Mouse (Mus musculus) liver, adult 2 months (tissue): ENCODE results near the gene Defb36. TPM values are rescaled to one million over a fixed set of nuclear protein-coding genes. Genes with fewer than 3 reads are reported as not detected.

ENCODE experiments used
- DNase-seq: peaks from one replicate; pipeline ENCODE4 v3.0.0-alpha.2; 2011; ENCODE audit warnings: low read depth, low spot score; ENCODE audit errors: extremely low read depth
- H3K27ac ChIP-seq: fragments of 200-500 bp; replicated peaks from 2 replicates; pipeline ENCODE4 v1.5.1; 2012; ENCODE audit warnings: low read depth, mild to moderate bottlenecking, control low read depth, inconsistent platforms, low read length; ENCODE audit not compliant: insufficient read depth
- H3K27me3 ChIP-seq: fragments of 200-500 bp; 2 replicates; pipeline ENCODE4 v1.6.1; 2012; ENCODE audit warnings: mild to moderate bottlenecking, moderate library complexity, low read length, inconsistent platforms; ENCODE audit not compliant: control insufficient read depth, insufficient read depth
- H3K36me3 ChIP-seq: fragments of 200-500 bp; 2 replicates; pipeline ENCODE4 v1.6.1; 2012; ENCODE audit warnings: low read length, inconsistent platforms; ENCODE audit not compliant: control insufficient read depth, insufficient read depth
- H3K4me1 ChIP-seq: fragments of 200-500 bp; 2 replicates; pipeline ENCODE4 v1.6.1; 2011; ENCODE audit warnings: low read length; ENCODE audit not compliant: control insufficient read depth, insufficient read depth
- H3K4me3 ChIP-seq: fragments of 200-500 bp; 2 replicates; pipeline ENCODE4 v1.5.1; 2011; ENCODE audit warnings: low read depth, mild to moderate bottlenecking, control low read depth, low read length, moderate library complexity; ENCODE audit not compliant: insufficient read depth
- H3K79me2 ChIP-seq: fragments of 200-500 bp; 2 replicates; pipeline ENCODE4 v1.6.1; 2012; ENCODE audit warnings: inconsistent platforms, mild to moderate bottlenecking, low read length, moderate library complexity; ENCODE audit not compliant: control insufficient read depth, insufficient read depth
- H3K9ac ChIP-seq: fragments of 200-500 bp; 2 replicates; pipeline ENCODE4 v1.6.1; 2012; ENCODE audit warnings: low read depth, mild to moderate bottlenecking, control low read depth, inconsistent platforms, low read length
- CTCF ChIP-seq: fragments of 200-500 bp; IDR thresholded peaks from 2 replicates; pipeline ENCODE4 v1.5.1; 2011; ENCODE audit warnings: low read depth, low read length, control low read depth
- POLR2A ChIP-seq: fragments of 200-500 bp; IDR thresholded peaks from 2 replicates; pipeline ENCODE4 v1.6.1; 2011; ENCODE audit warnings: low read length, control low read depth; ENCODE audit not compliant: insufficient read depth; ENCODE audit errors: extremely low read depth
- WGBS: fragments of 180-500 bp; shearing (Covaris S2); methylation state at CpG from one replicate; pipeline ENCODE4 v1.1.7; 2018; 5-methylcytosine and 5-hydroxymethylcytosine counted together
- polyA plus RNA-seq: library from polyadenylated mRNA; depleted of rRNA; stranded (reverse); fragments of >200 nt; gene quantifications from 2 replicates; pipeline ENCODE4 v1.2.3, GENCODE M21; 2012
- total RNA-seq: library from RNA; depleted of rRNA; stranded (reverse); fragments of >200 nt; gene quantifications from 2 replicates; pipeline ENCODE4 v1.2.3, GENCODE M21; 2014

Gene Defb36
- total and polyA plus RNA-seq, 2 experiments: not detected

DNA sequence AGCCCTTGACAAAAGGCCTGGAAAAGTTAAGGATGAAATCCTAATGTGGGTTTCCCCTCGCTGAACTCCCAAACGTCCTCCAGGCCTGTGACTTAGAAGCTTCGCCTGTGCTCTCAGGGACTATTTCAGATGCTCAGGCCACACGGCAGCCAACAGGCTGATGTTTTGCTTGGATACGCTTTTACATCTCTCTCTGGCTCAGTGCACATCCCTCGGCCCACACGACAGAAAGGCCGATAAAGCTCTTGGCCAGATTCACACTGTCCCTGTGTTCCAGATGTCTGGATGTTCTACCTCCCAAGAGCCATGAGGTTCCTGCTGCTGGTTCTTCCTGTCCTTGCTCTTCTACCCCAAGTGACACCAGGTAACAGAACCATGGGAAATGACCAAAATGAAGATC, 30.6 kb upstream of the Defb36 start:
- no peaks in the 10 kb centered on the region for H3K4me1 ChIP-seq
- H3K27ac ChIP-seq: no peak overlapping the region
- TF ChIP-seq POLR2A: no peak
- WGBS: 90% methylated on average over 8 of the region's 8 CpGs
- no peak for DNase-seq
- no peak overlapping the region for H3K4me3 ChIP-seq
- no peaks in the 10 kb centered on the region for H3K36me3 ChIP-seq
- H3K27me3 ChIP-seq: no peaks in the 10 kb centered on the region
- H3K79me2 ChIP-seq: no peaks in the 10 kb centered on the region
- no peak overlapping the region for H3K9ac ChIP-seq

DNA sequence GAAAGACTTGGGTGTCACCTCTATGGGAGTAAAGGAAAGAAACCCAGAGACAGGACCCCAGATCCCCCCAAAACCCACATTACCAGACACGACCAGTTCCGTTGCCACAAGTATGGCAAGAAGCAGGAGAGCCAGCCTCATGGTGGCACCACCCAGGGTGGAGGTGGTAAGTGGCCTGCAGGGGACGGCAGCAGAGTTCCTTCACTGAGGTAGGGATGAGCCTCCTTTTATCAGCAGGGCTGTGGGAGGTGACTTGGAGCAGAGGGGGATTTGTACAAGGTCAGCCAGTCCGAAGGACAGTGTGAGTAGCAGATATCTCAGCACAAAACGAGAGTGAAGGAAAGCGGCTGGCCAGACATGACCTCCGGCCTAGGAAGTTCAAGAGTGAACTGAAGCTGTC, 24.0 kb upstream of the Defb36 start, which contains the start of gene Defb19:
Defb19 (minus strand) TSS at position 206 of the 400 bp plus-strand sequence.
- no peak within 1 kb of the TSS for H3K9ac ChIP-seq
- no peak for TF ChIP-seq POLR2A
- no peak for TF ChIP-seq CTCF
- no peak for DNase-seq
- no peaks in the 10 kb centered on the region for H3K27me3 ChIP-seq
- H3K4me1 ChIP-seq: no peaks in the 10 kb centered on the region
- H3K79me2 ChIP-seq: no peaks in the 10 kb centered on the region
- no peaks in the 10 kb centered on the region for H3K36me3 ChIP-seq
- H3K27ac ChIP-seq: no peak within 1 kb of the TSS
- 79% methylated on average over 7 of the region's 7 CpGs for WGBS
- no peak within 1 kb of the TSS for H3K4me3 ChIP-seq

DNA sequence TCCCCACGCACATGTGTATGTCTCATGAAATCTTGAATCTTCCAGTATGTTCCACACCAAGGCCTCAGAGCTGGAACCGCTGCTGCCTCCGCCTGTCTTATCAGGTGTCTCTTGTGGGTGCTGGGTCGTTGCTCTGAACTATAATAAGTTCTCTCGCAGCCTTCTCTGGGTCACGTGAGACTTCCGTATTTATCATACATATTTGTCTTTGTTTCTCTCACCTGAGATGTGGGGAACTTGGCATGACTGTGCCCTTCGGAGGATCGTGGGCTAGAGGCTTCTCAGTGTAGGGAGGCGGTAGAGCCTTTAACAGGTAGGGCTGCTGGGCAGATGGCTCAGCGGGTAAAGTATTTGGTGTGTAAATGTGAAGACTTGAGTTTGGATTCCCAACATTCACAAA, 23.5 kb upstream of the Defb36 start:
- DNase-seq: no peak
- H3K4me1 ChIP-seq: no peaks in the 10 kb centered on the region
- H3K36me3 ChIP-seq: no peaks in the 10 kb centered on the region
- H3K27ac ChIP-seq: no peak overlapping the region
- H3K9ac ChIP-seq: no peak overlapping the region
- no peak overlapping the region for H3K4me3 ChIP-seq
- H3K27me3 ChIP-seq: no peaks in the 10 kb centered on the region
- WGBS: 86% methylated on average over 11 of the region's 11 CpGs
- no peaks in the 10 kb centered on the region for H3K79me2 ChIP-seq
- TF ChIP-seq POLR2A (no peak), CTCF (no peak)

DNA sequence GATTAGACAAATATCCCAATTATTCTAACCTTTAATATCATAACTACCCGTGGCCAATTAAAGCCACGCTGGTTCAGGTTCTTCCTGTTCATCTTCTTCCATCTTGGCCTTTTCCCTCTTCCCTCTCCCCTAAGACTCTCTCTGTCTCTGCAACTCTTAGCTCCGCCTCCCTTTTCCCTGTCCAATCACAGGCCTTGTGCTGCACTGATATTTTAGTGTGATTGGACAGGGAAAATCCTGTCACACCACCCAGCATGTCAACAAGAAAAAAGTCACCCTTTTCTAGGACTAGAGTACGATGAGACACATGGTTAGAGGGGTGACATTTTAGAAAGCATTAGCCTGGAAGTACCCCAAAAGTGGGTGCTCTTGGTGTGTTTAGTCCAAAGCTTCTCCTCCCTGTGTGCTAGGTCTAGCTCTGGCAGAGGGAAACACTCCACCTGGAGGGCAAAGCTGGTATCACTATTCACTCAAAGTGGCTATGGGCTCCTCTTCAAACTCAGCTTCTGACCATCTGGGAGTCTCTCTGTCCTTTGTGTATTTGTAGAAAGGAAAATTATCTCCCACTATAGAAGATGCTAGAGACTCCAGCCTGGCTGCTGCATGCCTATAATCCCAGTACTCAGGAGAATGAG, 17.1 kb upstream of the Defb36 start:
- Histone ChIP-seq H3K4me1 (no peaks in the 10 kb centered on the region), H3K27me3 (no peaks in the 10 kb centered on the region), H3K4me3 (no peak overlapping the region), H3K27ac (no peak overlapping the region), H3K9ac (no peak overlapping the region), H3K36me3 (no peaks in the 10 kb centered on the region), H3K79me2 (no peaks in the 10 kb centered on the region)
- 78% methylated on average over 4 of the region's 4 CpGs for WGBS
- TF ChIP-seq CTCF: peak; percentile 50
- no peak for TF ChIP-seq POLR2A
- peak; percentile 5 for DNase-seq

DNA sequence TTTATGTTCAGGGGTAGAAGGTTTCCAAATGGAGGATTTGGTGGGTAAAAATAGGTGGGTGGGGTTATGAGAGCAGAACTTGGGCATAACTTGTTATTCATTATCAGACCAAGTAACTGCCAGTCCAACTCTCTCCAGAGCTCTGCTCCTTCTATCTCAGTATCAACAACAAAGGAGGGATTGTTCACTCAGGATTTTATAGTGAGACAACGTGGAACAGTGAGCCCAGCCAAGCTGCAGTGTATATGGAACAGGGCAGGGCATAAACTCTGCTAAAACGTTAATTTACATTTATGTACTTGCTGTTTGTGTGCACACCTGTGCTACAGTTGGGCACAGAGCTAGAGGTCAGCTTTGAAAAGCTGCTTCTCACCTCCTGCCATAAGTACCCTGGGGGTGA, 15.7 kb upstream of the Defb36 start:
- Histone ChIP-seq H3K27ac (no peak overlapping the region), H3K36me3 (no peaks in the 10 kb centered on the region), H3K4me1 (no peaks in the 10 kb centered on the region), H3K4me3 (no peak overlapping the region), H3K79me2 (no peaks in the 10 kb centered on the region), H3K9ac (no peak overlapping the region), H3K27me3 (no peaks in the 10 kb centered on the region)
- no peak for DNase-seq
- TF ChIP-seq CTCF (no peak), POLR2A (no peak)
- WGBS: 55% methylated on average over 2 of the region's 2 CpGs

DNA sequence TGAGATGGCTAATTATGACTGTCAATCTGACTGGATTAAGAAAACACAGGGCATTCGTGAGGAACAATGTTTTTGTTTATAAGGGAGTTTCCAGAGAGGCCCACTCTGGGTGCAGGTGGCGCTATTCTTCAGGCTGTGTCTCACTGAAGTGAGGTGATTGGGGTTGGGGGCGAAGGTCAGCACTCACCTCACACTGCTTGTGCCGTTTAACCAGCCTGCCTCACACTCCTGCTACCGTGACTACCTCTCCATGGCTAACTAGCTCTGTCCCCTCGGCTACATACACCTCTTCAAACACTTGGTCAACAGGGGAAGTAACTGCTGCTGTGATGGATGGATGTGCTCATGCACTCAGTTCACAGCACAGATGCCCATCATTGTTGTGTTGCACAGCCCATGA, 15.1 kb upstream of the Defb36 start:
- Histone ChIP-seq H3K79me2 (no peaks in the 10 kb centered on the region), H3K9ac (no peak overlapping the region), H3K36me3 (no peaks in the 10 kb centered on the region), H3K4me3 (no peak overlapping the region), H3K27me3 (no peaks in the 10 kb centered on the region), H3K27ac (no peak overlapping the region), H3K4me1 (no peaks in the 10 kb centered on the region)
- WGBS: 50% methylated on average over 6 of the region's 6 CpGs
- DNase-seq: no peak
- TF ChIP-seq POLR2A: no peak
- TF ChIP-seq CTCF: no peak
